Mouse (Mus musculus): Measurements from ENCODE around the gene Dennd5b.
"Not testable (repeated sequence)": the region's sequence is repeated elsewhere in the genome, so short reads cannot be mapped to it uniquely, and the experiment has no call there.

The Dennd5b gene

GRCm38 (mm10) chr6:149010766-149011301 is 90.6 kb downstream of the Dennd5b start:
- DNase-seq (ENCODE audit: low read depth, low spot score) = peak; percentile 91

GRCm38 (mm10) chr6:149005009-149005408 is 96.5 kb downstream of the Dennd5b start:
- DNase-seq (ENCODE audit: low read depth, low spot score) = no peak

GRCm38 (mm10) chr6:148994327-148994999 is 107.0 kb downstream of the Dennd5b start:
- DNase-seq (ENCODE audit: low read depth, low spot score) = no peak

GRCm38 (mm10) chr6:148993117-148994077 is 108.1 kb downstream of the Dennd5b start:
- peak; percentile 75 for DNase-seq (ENCODE audit: low read depth, low spot score)

GRCm38 (mm10) chr6:148992373-148993116 is 108.9 kb downstream of the Dennd5b start:
- no peak for DNase-seq (ENCODE audit: low read depth, low spot score)

GRCm38 (mm10) chr6:148991660-148992372 is 109.7 kb downstream of the Dennd5b start:
- DNase-seq (ENCODE audit: low read depth, low spot score) = no peak

- not testable (repeated sequence) for DNase-seq (ENCODE audit: low read depth, low spot score)
These were observed 111.5 kb downstream of the Dennd5b start for GRCm38 (mm10) chr6:148989792-148990491.

- DNase-seq (ENCODE audit: low read depth, low spot score) = no peak
These were observed 115.5 kb downstream of the Dennd5b start for GRCm38 (mm10) chr6:148986003-148986402.

- DNase-seq (ENCODE audit: low read depth, low spot score) = peak; percentile 29
These were observed 121.0 kb downstream of the Dennd5b start for GRCm38 (mm10) chr6:148980495-148980894.

- DNase-seq (ENCODE audit: low read depth, low spot score) = no peak
These were observed 126.4 kb downstream of the Dennd5b start for GRCm38 (mm10) chr6:148975096-148975495.

GRCm38 (mm10) chr6:148972891-148973290 is 128.6 kb downstream of the Dennd5b start:
- no peak for DNase-seq (ENCODE audit: low read depth, low spot score)

- no peak for DNase-seq (ENCODE audit: low read depth, low spot score)
These were observed 129.2 kb downstream of the Dennd5b start for GRCm38 (mm10) chr6:148972059-148972848.

- DNase-seq (ENCODE audit: low read depth, low spot score) = no peak
These were observed 130.0 kb downstream of the Dennd5b start for GRCm38 (mm10) chr6:148971385-148971940.

GRCm38 (mm10) chr6:148961285-148961684 is 140.2 kb downstream of the Dennd5b start:
- no peak for DNase-seq (ENCODE audit: low read depth, low spot score)

GRCm38 (mm10) chr6:148959540-148960238 is 141.8 kb downstream of the Dennd5b start:
- DNase-seq (ENCODE audit: low read depth, low spot score) = no peak

GRCm38 (mm10) chr6:148958712-148959111 is 142.8 kb downstream of the Dennd5b start:
- DNase-seq (ENCODE audit: low read depth, low spot score) = no peak

- no peak for DNase-seq (ENCODE audit: low read depth, low spot score)
These were observed 144.4 kb downstream of the Dennd5b start for GRCm38 (mm10) chr6:148957046-148957445.

GRCm38 (mm10) chr6:148955641-148956420 is 145.6 kb downstream of the Dennd5b start:
- DNase-seq (ENCODE audit: low read depth, low spot score) = no peak

Measured in 3T3-L1 (cell line).